Mouse (Mus musculus) stomach, postnatal 0 days (tissue): ENCODE measurements around the gene Eif2d. TPM values are rescaled to one million over a fixed set of nuclear protein-coding genes. Genes with fewer than 3 reads are reported as not detected.
A peak's percentile ranks its signal among the peaks of the same experiment; 100 is the strongest.

Experiments
- ATAC-seq: fragments of 200-750 bp; cut with Nextera tagmentation; 2 replicates; pipeline ENCODE4 v1.8.0; 2017; ENCODE audit not compliant: low FRiP score, low TSS enrichment
- DNase-seq: peaks from one replicate; pipeline ENCODE4 v3.0.0-alpha.2; 2016; ENCODE audit warnings: low spot score
- H3K27ac ChIP-seq: fragments of 300-500 bp; sonication (generic); replicated peaks from 2 replicates; pipeline ENCODE4 v1.5.1; 2014; ENCODE audit warnings: mild to moderate bottlenecking, control low read depth
- H3K27me3 ChIP-seq: fragments of 300-500 bp; sonication (generic); 2 replicates; pipeline ENCODE4 v1.6.1; 2014; ENCODE audit warnings: low read length; ENCODE audit not compliant: control insufficient read depth, insufficient read depth
- H3K36me3 ChIP-seq: fragments of 300-500 bp; sonication (generic); 2 replicates; pipeline ENCODE4 v1.6.1; 2014; ENCODE audit warnings: low read length, mixed read lengths; ENCODE audit not compliant: control insufficient read depth, insufficient read depth
- H3K4me1 ChIP-seq: fragments of 300-500 bp; sonication (generic); replicated peaks from 2 replicates; pipeline ENCODE4 v1.6.1; 2014; ENCODE audit warnings: antibody characterized with exemption; ENCODE audit not compliant: control insufficient read depth, insufficient read depth
- H3K4me2 ChIP-seq: fragments of 300-500 bp; sonication (generic); replicated peaks from 2 replicates; pipeline ENCODE4 v1.6.1; 2014; ENCODE audit warnings: low read depth, mild to moderate bottlenecking, control low read depth, moderate library complexity
- H3K4me3 ChIP-seq: fragments of 300-500 bp; sonication (generic); 2 replicates; pipeline ENCODE4 v1.5.1; 2014; ENCODE audit warnings: low read depth, low read length, control low read depth
- H3K9ac ChIP-seq: fragments of 300-500 bp; sonication (generic); 2 replicates; pipeline ENCODE4 v1.6.1; 2014; ENCODE audit warnings: mild to moderate bottlenecking, low read length, control low read depth, mixed read lengths
- H3K9me3 ChIP-seq: fragments of 300-500 bp; sonication (generic); 2 replicates; pipeline ENCODE4 v1.6.1; 2016; ENCODE audit warnings: low read length; ENCODE audit not compliant: control insufficient read depth
- CTCF ChIP-seq: IDR thresholded peaks from 2 replicates; pipeline ENCODE4 v1.5.1; 2016; ENCODE audit warnings: antibody characterized with exemption, low read depth, mild to moderate bottlenecking, moderate library complexity
- EP300 ChIP-seq: optimal IDR thresholded peaks from 2 replicates; pipeline ENCODE3; 2016; ENCODE audit warnings: antibody characterized with exemption
- WGBS: fragments of 180-500 bp; shearing (Covaris S2); extraction: QIAGEN DNeasy Blood & Tissue Kit; methylation state at CpG from one replicate; pipeline ENCODE4 v1.1.7; 2014; 5-methylcytosine and 5-hydroxymethylcytosine counted together
- polyA plus RNA-seq: library from polyadenylated mRNA; unstranded; fragments of >200 nt; fragmentation: Nextera tagmentation; extraction: Ambion mirVana; gene quantifications from 2 replicates; pipeline ENCODE4 v1.2.1, GENCODE M21; 2015

Gene Eif2d
- polyA plus RNA-seq, 1 experiment from 2014 or later = 36.3 TPM

DNA sequence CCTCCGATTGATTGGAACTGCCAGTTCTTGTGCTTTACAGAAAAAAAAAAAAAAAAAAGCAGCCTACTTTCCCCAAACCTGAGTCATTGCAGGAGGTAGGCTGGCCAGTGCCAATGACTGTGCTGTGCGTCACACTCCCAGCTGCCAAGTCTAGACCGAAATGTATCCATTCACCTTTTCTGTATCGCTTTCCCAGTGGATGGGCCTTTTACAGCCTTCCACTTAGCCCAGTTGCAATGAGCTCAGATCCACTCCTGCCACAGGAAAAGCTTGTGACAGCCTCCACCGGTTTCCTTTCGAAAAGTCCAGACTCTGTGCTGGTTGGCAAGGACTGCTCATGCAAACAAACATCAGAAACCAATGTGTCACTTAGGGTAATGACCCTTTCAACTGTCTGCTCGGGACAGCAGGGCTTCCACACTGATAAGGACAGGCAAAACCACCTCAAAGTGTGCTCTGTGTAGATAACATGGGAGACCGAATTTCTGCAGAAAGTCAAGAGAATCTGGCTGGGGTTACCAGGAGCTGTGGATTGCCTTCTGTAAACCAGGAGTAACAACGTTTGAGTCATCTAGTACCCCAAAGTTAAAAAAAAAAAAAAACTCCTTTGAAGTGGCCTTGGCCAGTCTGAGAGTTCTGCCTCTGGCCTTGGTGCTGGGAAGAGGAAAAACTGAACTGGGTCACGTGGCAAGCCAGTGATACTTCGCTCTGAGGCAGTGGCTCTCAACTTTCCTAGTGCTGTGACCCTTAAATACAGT lies 26.8 kb upstream of the Eif2d start:
- no peaks in the 10 kb centered on the region for H3K36me3 ChIP-seq
- no peak overlapping the region for H3K4me3 ChIP-seq
- DNase-seq (no peak), ATAC-seq (0 out of 2 replicates have a peak, but pooled peaks have one; percentile 30)
- no peak overlapping the region for H3K4me2 ChIP-seq
- H3K27me3 ChIP-seq = no peaks in the 10 kb centered on the region
- H3K9ac ChIP-seq = no peak overlapping the region
- H3K9me3 ChIP-seq = no peaks in the 10 kb centered on the region
- no peaks in the 10 kb centered on the region for H3K4me1 ChIP-seq
- H3K27ac ChIP-seq = no peak overlapping the region
- TF ChIP-seq CTCF (no peak), EP300 (no peak)
- 55% methylated on average over 11 of the region's 11 CpGs for WGBS

DNA sequence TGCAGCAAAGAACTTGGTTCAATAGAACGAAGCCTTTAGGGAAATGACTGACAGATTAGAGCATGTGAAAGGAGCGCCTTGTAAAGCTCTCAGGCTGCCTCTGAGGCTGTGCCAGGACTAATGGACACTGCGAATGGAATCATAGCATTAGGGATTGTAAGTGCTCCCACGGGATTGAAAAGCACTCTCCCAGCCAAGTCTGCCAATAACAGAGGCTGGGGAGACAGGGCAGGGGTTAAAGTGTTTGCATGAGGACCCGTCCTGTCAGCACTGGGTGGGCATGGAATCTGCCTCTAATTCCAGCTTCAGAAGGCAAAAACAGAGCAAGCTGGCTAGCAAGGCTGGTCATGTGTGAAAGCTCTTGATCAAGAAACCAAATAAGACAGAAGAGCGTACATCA lies 18.8 kb upstream of the Eif2d start:
- Histone ChIP-seq H3K9ac (no peak overlapping the region), H3K4me2 (no peak overlapping the region), H3K27me3 (no peaks in the 10 kb centered on the region), H3K9me3 (no peaks in the 10 kb centered on the region), H3K4me3 (no peak overlapping the region), H3K4me1 (0 out of 2 replicates have a peak, but pooled peaks cover under 1% of the 10 kb centered on the region), H3K36me3 (no peaks in the 10 kb centered on the region), H3K27ac (no peak overlapping the region)
- WGBS = 65% methylated on average over 6 of the region's 6 CpGs
- ATAC-seq = no peak
- no peak for DNase-seq
- TF ChIP-seq CTCF (no peak), EP300 (no peak)

DNA sequence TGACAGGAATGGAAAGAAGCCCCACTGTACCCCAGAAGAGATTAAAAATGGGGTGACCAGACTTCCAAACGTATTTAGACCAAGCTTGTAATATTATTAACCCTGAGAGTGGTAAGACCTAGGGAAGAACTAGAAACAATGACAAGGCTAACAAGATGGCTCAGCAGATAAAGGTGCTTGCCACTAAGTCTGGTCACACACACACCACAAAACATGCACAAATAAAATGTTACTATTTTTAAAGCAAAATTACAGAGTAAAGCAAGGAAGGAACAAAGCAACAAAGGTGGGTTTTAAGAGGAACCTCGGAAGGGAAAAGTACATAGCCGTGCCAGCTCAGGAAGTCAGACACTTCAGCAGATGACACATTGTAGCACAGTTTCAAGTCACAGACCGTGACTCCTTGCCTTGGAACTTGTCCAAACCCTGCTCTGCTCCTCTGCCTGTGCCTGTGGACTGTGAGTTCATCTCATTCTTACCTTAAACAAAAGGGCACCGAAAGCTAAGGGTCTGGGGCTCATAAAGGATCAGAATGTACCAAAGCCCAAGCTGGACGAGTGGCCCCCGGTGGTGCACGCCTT lies 17.9 kb upstream of the Eif2d start:
- WGBS = 58% methylated on average over 8 of the region's 8 CpGs
- no peak for ATAC-seq
- Histone ChIP-seq H3K4me3 (no peak overlapping the region), H3K4me1 (0 out of 2 replicates have a peak, but pooled peaks cover 2% of the 10 kb centered on the region), H3K9ac (no peak overlapping the region), H3K4me2 (no peak overlapping the region), H3K9me3 (no peaks in the 10 kb centered on the region), H3K27ac (no peak overlapping the region), H3K36me3 (no peaks in the 10 kb centered on the region), H3K27me3 (no peaks in the 10 kb centered on the region)
- DNase-seq = no peak
- TF ChIP-seq CTCF (no peak), EP300 (no peak)

DNA sequence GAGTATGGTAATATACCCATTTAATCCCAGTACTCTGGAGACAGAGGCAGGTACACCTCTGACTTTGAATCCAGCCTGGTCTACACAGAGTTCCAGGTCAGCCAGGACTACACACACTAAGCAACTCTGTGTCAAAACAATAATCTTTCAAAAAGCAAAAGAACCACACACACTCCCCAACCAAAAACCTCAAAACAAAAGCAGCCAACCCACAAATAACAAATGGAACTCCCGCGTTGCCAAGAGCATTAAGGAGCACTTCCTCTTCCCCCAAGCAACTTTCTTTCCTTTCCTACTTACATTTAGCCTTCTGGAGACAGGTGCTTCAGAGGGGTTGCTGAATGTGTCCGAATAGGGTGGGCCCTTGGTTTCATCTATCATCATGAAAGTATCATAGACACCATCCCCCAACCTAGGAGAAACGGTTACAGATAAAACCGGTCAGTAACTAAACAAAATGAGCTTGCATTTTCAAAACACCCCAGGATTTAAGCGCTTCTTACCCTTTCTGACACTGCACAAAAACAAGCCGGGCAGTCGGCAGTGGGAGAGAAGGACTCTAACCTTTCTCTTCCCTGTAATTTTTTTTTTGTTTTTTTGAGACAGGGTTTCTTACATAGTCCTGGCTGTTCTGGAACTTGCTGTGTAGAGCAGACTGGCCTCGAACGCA lies 16.9 kb upstream of the Eif2d start:
- 72% methylated on average over 10 of the region's 10 CpGs for WGBS
- H3K4me1 ChIP-seq = 0 out of 2 replicates have a peak, but pooled peaks cover 2% of the 10 kb centered on the region
- no peak overlapping the region for H3K4me3 ChIP-seq

DNA sequence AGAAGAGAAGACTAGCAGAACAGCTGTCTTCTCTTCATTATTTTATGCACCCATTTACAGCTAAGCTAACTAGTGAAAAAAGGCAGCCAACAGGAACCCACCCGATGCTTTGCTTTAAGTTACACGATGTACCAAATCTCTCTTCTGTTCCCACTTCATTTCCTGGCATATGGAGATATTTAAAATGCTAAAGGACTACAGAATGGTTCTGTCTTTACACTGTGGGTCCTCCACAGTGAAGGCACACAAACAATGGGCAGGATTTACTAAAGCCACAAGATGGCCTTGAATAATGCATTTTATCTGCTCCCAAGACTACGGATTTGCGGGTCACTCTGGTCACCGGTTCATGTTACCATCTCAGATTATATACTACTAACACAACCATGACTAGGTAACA lies 15.9 kb upstream of the Eif2d start:
- DNase-seq (no peak), ATAC-seq (no peak)
- H3K9ac ChIP-seq = no peak overlapping the region
- no peaks in the 10 kb centered on the region for H3K9me3 ChIP-seq
- no peaks in the 10 kb centered on the region for H3K36me3 ChIP-seq
- H3K27me3 ChIP-seq = no peaks in the 10 kb centered on the region
- H3K4me1 ChIP-seq = 0 out of 2 replicates have a peak, but pooled peaks cover 2% of the 10 kb centered on the region
- H3K27ac ChIP-seq = no peak overlapping the region
- no peak overlapping the region for H3K4me2 ChIP-seq
- 29% methylated on average over 5 of the region's 5 CpGs for WGBS
- TF ChIP-seq EP300 = no peak
- TF ChIP-seq CTCF = no peak
- H3K4me3 ChIP-seq = no peak overlapping the region

More for the DNA sequence above, 16.9 kb upstream of the Eif2d start:
- Histone ChIP-seq H3K9me3 (no peaks in the 10 kb centered on the region), H3K36me3 (no peaks in the 10 kb centered on the region), H3K4me2 (no peak overlapping the region), H3K27me3 (no peaks in the 10 kb centered on the region), H3K27ac (no peak overlapping the region), H3K9ac (no peak overlapping the region)
- no peak for DNase-seq
- no peak for ATAC-seq
- TF ChIP-seq CTCF (no peak), EP300 (no peak)
